Mouse (Mus musculus) ovary, postnatal 10 days (tissue): ENCODE measurements around the gene Rnf150.
A peak's percentile ranks its signal among the peaks of the same experiment; 100 is the strongest.
"Not testable (repeated sequence)": the region's sequence is repeated elsewhere in the genome, so short reads cannot be mapped to it uniquely, and the experiment has no call there.

ENCODE experiments used
- DNase-seq: peaks from one replicate; pipeline ENCODE4 v3.0.0; 2022; ENCODE audit warnings: low spot score

Rnf150 gene

GRCm38 (mm10) chr8:83076621-83077020 is 213.5 kb downstream of the Rnf150 start:
- DNase-seq = no peak

- no peak for DNase-seq
These were observed 214.2 kb downstream of the Rnf150 start for GRCm38 (mm10) chr8:83077329-83077728.

GRCm38 (mm10) chr8:83078701-83079533 is 215.8 kb downstream of the Rnf150 start:
- DNase-seq = no peak

GRCm38 (mm10) chr8:83079534-83079844 is 216.3 kb downstream of the Rnf150 start:
- DNase-seq = no peak

GRCm38 (mm10) chr8:83081266-83081665 is 218.1 kb downstream of the Rnf150 start:
- DNase-seq = no peak

GRCm38 (mm10) chr8:83081806-83082205 is 218.7 kb downstream of the Rnf150 start:
- not testable (repeated sequence) for DNase-seq

GRCm38 (mm10) chr8:83082251-83082650 is 219.1 kb downstream of the Rnf150 start:
- DNase-seq = no peak

- no peak for DNase-seq
These were observed 220.3 kb downstream of the Rnf150 start for GRCm38 (mm10) chr8:83083452-83083851.

GRCm38 (mm10) chr8:83085581-83085980 is 222.4 kb downstream of the Rnf150 start:
- no peak for DNase-seq

GRCm38 (mm10) chr8:83086625-83087024 is 223.5 kb downstream of the Rnf150 start:
- no peak for DNase-seq

GRCm38 (mm10) chr8:83087604-83088003 is 224.4 kb downstream of the Rnf150 start:
- no peak for DNase-seq

GRCm38 (mm10) chr8:83088156-83088555 is 225.0 kb downstream of the Rnf150 start:
- DNase-seq = no peak

GRCm38 (mm10) chr8:83089336-83089986 is 226.3 kb downstream of the Rnf150 start:
- DNase-seq = peak; percentile 73

GRCm38 (mm10) chr8:83090446-83090845 is 227.3 kb downstream of the Rnf150 start:
- DNase-seq = no peak

GRCm38 (mm10) chr8:83100041-83100440 is 236.9 kb downstream of the Rnf150 start:
- no peak for DNase-seq

- no peak for DNase-seq
These were observed 239.9 kb downstream of the Rnf150 start for GRCm38 (mm10) chr8:83102957-83103510.

GRCm38 (mm10) chr8:83103968-83104367 is 240.8 kb downstream of the Rnf150 start:
- DNase-seq = no peak

GRCm38 (mm10) chr8:83109756-83110155 is 246.6 kb downstream of the Rnf150 start:
- no peak for DNase-seq

GRCm38 (mm10) chr8:83110177-83110576 is 247.0 kb downstream of the Rnf150 start:
- DNase-seq = no peak

- DNase-seq = no peak
These were observed 271.9 kb downstream of the Rnf150 start for GRCm38 (mm10) chr8:83135086-83135485.

GRCm38 (mm10) chr8:83140068-83140467 is 276.9 kb downstream of the Rnf150 start:
- no peak for DNase-seq

- no peak for DNase-seq
These were observed 277.6 kb downstream of the Rnf150 start for GRCm38 (mm10) chr8:83140701-83141111.
